Mouse (Mus musculus) activated CD4-positive, CD25-positive, alpha-beta regulatory T cell, adult 4 months (primary cell): ENCODE data around the gene Fam19a5. TPM values are rescaled to one million over a fixed set of nuclear protein-coding genes. Genes with fewer than 3 reads are reported as not detected.

Experiments
- ATAC-seq: one replicate; pipeline ENCODE4 v1.8.0; 2017
- polyA plus RNA-seq, 2 experiments: library from polyadenylated mRNA; unstranded; fragments of 100-300 nt; shearing (Covaris generic); gene quantifications; one replicate each; pipeline ENCODE4 v1.2.1; 2017

Gene Fam19a5
- polyA plus RNA-seq, 2 experiments from 2014 or later, result not detected

GRCm38 (mm10) chr15:87597149-87597548 lies 53.0 kb downstream of the Fam19a5 start:
- ATAC-seq, result no peak

- ATAC-seq, result no peak
These were observed 53.7 kb downstream of the Fam19a5 start for GRCm38 (mm10) chr15:87597766-87598165.

- no peak for ATAC-seq
These were observed 54.5 kb downstream of the Fam19a5 start for GRCm38 (mm10) chr15:87598636-87599035.

- ATAC-seq, result no peak
These were observed 59.2 kb downstream of the Fam19a5 start for GRCm38 (mm10) chr15:87603316-87603715.

GRCm38 (mm10) chr15:87605504-87606280 lies 61.6 kb downstream of the Fam19a5 start:
- ATAC-seq, result no peak

- no peak for ATAC-seq
These were observed 62.6 kb downstream of the Fam19a5 start for GRCm38 (mm10) chr15:87606702-87607101.

- ATAC-seq, result no peak
These were observed 65.1 kb downstream of the Fam19a5 start for GRCm38 (mm10) chr15:87609236-87609635.

GRCm38 (mm10) chr15:87623966-87624609 lies 80.0 kb downstream of the Fam19a5 start:
- no peak for ATAC-seq

GRCm38 (mm10) chr15:87624610-87625091 lies 80.6 kb downstream of the Fam19a5 start:
- no peak for ATAC-seq

- ATAC-seq, result no peak
These were observed 81.3 kb downstream of the Fam19a5 start for GRCm38 (mm10) chr15:87625236-87626023.

GRCm38 (mm10) chr15:87635272-87635671 lies 91.2 kb downstream of the Fam19a5 start:
- no peak for ATAC-seq

GRCm38 (mm10) chr15:87636407-87636806 lies 92.3 kb downstream of the Fam19a5 start:
- no peak for ATAC-seq

GRCm38 (mm10) chr15:87637234-87637633 lies 93.1 kb downstream of the Fam19a5 start:
- no peak for ATAC-seq

- no peak for ATAC-seq
These were observed 94.2 kb downstream of the Fam19a5 start for GRCm38 (mm10) chr15:87638270-87638669.

GRCm38 (mm10) chr15:87646313-87647061 lies 102.4 kb downstream of the Fam19a5 start:
- no peak for ATAC-seq

GRCm38 (mm10) chr15:87649651-87650050 lies 105.6 kb downstream of the Fam19a5 start:
- no peak for ATAC-seq

- ATAC-seq, result no peak
These were observed 110.5 kb downstream of the Fam19a5 start for GRCm38 (mm10) chr15:87654551-87654950.

- no peak for ATAC-seq
These were observed 112.5 kb downstream of the Fam19a5 start for GRCm38 (mm10) chr15:87656496-87657155.

GRCm38 (mm10) chr15:87659729-87660128 lies 115.6 kb downstream of the Fam19a5 start:
- no peak for ATAC-seq

- ATAC-seq, result no peak
These were observed 117.9 kb downstream of the Fam19a5 start for GRCm38 (mm10) chr15:87661954-87662353.

- no peak for ATAC-seq
These were observed 122.1 kb downstream of the Fam19a5 start for GRCm38 (mm10) chr15:87666041-87666750.
